Mouse (Mus musculus) brain, embryonic 14.5 days (tissue): ENCODE measurements at regions not wholly inside any gene's neighbourhood (a gene's known extent, or its start where the extent isn't known, plus 50 kb on each side); places are given as distances from the start of the nearest gene placed in this dataset.

ENCODE experiments used
- CTCF ChIP-seq: fragments of 200-500 bp; IDR thresholded peaks from 2 replicates; pipeline ENCODE4 v1.5.1; 2012; ENCODE audit warnings: inconsistent platforms, mild to moderate bottlenecking, moderate library complexity, borderline replicate concordance; ENCODE audit not compliant: insufficient read depth, insufficient read length; ENCODE audit errors: extremely low read depth
- POLR2A ChIP-seq: fragments of 200-500 bp; IDR thresholded peaks from 2 replicates; pipeline ENCODE4 v1.6.1; 2012; ENCODE audit warnings: mild to moderate bottlenecking, inconsistent platforms, borderline replicate concordance; ENCODE audit not compliant: poor library complexity, insufficient read depth, insufficient read length, severe bottlenecking; ENCODE audit errors: extremely low read depth

- TF ChIP-seq POLR2A = no peak
- no peak for TF ChIP-seq CTCF
These were observed 176.4 kb upstream of the Fam19a1 start for GRCm38 (mm10) chr6:95936504-95936903.
